Mouse (Mus musculus): ENCODE measurements around the gene Cdkl3. TPM values are rescaled to one million over a fixed set of nuclear protein-coding genes. Genes with fewer than 3 reads are reported as not detected.

Cdkl3 gene
- polyA plus RNA-seq, 2 experiments, result 9.5 to 12.3 TPM

DNA sequence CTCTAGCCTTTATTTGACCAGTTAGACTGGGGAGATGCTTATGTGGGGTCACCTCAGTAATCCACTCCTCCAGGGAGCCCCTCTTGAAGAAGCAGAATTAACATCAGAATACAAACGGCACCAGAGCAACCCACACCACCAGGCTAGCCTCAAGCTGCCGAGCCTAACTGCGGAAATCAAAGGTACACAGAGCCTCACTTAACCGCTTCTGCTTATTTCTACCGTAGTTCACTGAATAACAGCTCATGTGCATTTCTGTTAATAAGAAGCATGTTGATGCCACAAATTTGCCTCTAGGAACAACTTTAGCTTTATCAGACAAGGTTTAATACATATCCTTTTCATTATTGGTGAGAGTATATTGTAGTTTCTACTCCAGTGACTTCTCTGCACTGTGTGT is 61.8 kb downstream of the Cdkl3 start:
- H3K4me3 ChIP-seq (replicated peaks; ENCODE audit: low read length), result no peak overlapping the region
- no peaks in the 10 kb centered on the region for H3K36me3 ChIP-seq (ENCODE audit: control insufficient read depth, insufficient read depth, low read length)
- ATAC-seq (ENCODE audit: low FRiP score, low read depth) (no peak), DNase-seq (ENCODE audit: low spot score) (no peak)
- no peak overlapping the region for H3K27ac ChIP-seq (replicated peaks; ENCODE audit: low read depth, low read length)
- 10% methylated on average over 5 of the region's 5 CpGs for WGBS
- H3K27me3 ChIP-seq (ENCODE audit: control insufficient read depth, insufficient read depth, low read length), result no peaks in the 10 kb centered on the region
- no peaks in the 10 kb centered on the region for H3K4me1 ChIP-seq (ENCODE audit: control insufficient read depth, insufficient read depth, low read length)
- H3K9ac ChIP-seq (ENCODE audit: low read depth, low read length, severe bottlenecking), result no peak overlapping the region
- TF ChIP-seq POLR2A (IDR thresholded peaks at IDR 0.05; ENCODE audit: borderline replicate concordance, extremely low read depth, insufficient read depth, insufficient read length), result no peak
- no peak overlapping the region for H3K4me2 ChIP-seq (replicated peaks; ENCODE audit: low read depth, low read length, severe bottlenecking)
- H3K9me3 ChIP-seq (ENCODE audit: control insufficient read depth, low read length), result no peaks in the 10 kb centered on the region

DNA sequence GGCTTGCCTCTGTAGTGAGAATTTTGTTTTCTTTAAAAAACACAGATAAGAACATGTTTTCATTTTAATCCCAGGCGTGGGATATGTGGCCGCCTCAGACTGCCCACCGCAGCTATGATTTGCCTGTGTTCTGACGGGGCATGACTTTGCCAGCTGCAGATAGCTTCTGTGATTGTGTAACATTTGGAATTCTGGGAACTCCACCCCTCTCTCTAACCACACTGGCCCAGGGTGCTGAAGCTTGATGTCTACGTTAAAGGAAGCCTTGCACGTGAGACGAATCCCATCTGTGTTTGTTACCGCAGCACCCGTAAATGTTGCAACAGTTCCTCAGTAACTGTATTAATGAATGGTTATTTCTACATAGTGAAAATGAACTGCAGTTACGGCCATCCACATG is 67.7 kb downstream of the Cdkl3 start:
- Histone ChIP-seq H3K9me3 (ENCODE audit: control insufficient read depth, low read length) (no peaks in the 10 kb centered on the region), H3K4me2 (replicated peaks; ENCODE audit: low read depth, low read length, severe bottlenecking) (no peak overlapping the region), H3K27me3 (ENCODE audit: control insufficient read depth, insufficient read depth, low read length) (no peaks in the 10 kb centered on the region), H3K4me3 (replicated peaks; ENCODE audit: low read length) (no peak overlapping the region), H3K4me1 (ENCODE audit: control insufficient read depth, insufficient read depth, low read length) (peaks cover 7% of the 10 kb centered on the region), H3K27ac (replicated peaks; ENCODE audit: low read depth, low read length) (no peak overlapping the region), H3K9ac (ENCODE audit: low read depth, low read length, severe bottlenecking) (no peak overlapping the region), H3K36me3 (ENCODE audit: control insufficient read depth, insufficient read depth, low read length) (no peaks in the 10 kb centered on the region)
- 58% methylated on average over 10 of the region's 10 CpGs for WGBS
- ATAC-seq (ENCODE audit: low FRiP score, low read depth) (no peak), DNase-seq (ENCODE audit: low spot score) (no peak)
- TF ChIP-seq POLR2A (IDR thresholded peaks at IDR 0.05; ENCODE audit: borderline replicate concordance, extremely low read depth, insufficient read depth, insufficient read length), result no peak

DNA sequence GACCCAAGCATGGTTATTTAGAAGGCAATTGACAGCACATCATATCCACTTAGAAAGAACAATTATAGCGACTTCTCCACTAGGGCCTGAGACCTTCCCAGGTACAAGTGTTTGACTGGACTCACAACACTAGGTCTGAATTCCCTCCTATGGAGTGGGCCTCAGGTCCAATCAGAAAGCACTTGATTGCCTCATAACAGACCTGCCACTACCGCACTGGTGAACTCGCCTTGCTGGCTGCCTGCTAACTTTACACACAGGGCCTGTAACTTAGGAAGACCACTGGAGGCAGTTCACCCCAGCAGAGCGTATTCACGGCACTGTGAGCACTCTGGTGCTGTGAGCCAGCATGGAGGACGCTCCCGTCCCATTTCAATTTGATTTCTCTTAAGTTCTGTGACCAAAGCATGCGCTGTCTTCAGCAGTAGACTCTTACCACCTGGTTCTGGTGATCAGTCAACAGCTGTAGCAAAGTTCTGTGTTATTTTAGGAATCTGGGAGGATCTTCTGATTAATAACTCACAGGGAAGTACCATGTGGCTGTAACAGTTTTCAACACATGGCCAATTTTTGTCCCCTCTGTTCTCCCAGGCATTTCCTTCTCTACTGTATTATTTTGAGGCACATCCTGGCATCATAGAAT is 69.6 kb downstream of the Cdkl3 start:
- Histone ChIP-seq H3K9ac (ENCODE audit: low read depth, low read length, severe bottlenecking) (no peak overlapping the region), H3K4me1 (ENCODE audit: control insufficient read depth, insufficient read depth, low read length) (peaks cover 7% of the 10 kb centered on the region), H3K4me2 (replicated peaks; ENCODE audit: low read depth, low read length, severe bottlenecking) (no peak overlapping the region), H3K36me3 (ENCODE audit: control insufficient read depth, insufficient read depth, low read length) (no peaks in the 10 kb centered on the region), H3K27me3 (ENCODE audit: control insufficient read depth, insufficient read depth, low read length) (no peaks in the 10 kb centered on the region), H3K9me3 (ENCODE audit: control insufficient read depth, low read length) (no peaks in the 10 kb centered on the region), H3K4me3 (replicated peaks; ENCODE audit: low read length) (no peak overlapping the region), H3K27ac (replicated peaks; ENCODE audit: low read depth, low read length) (no peak overlapping the region)
- WGBS, result 64% methylated on average over 8 of the region's 8 CpGs
- no peak for DNase-seq (ENCODE audit: low spot score)
- ATAC-seq (ENCODE audit: low FRiP score, low read depth), result no peak
- TF ChIP-seq POLR2A (IDR thresholded peaks at IDR 0.05; ENCODE audit: borderline replicate concordance, extremely low read depth, insufficient read depth, insufficient read length), result no peak

DNA sequence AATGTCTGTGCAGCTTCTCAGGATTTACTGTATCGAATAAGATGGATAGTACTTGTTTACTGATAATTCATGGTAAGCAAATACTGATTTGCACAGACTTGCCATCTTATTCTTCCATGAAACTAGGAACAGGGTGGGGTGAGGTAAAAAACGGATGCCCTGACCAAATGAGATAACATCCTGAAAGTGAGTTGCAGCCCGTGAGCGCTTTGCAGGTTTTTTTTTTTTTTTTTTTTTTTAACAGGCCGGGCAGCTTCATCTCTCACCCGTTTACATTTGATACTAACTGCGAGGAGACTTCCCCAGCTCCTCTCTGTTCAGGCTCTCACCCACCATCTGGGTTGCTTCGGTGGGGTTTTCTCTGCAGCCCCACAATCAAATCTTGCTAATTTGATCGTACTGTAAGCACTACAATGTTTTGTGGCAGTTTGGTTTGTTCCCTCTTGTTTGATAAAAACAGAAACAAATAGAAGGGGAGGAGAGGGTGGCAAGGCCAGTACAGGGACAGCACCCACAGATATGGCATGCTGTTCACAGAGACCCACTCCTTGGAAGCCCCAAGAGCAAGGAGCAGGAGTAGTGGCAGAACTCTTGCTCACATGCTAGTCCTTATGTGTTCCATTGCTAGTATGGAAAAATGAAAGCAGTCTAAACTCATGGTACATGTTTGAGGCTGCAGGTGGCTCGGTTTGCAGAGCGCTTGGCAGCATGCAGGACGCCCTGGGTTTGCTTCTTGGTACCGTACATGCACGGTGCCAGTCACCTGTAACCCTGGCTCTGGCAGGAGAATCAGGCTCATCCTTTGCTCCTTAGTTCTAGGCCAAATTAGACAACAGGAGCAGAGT is 70.8 kb downstream of the Cdkl3 start:
- peaks cover 7% of the 10 kb centered on the region for H3K4me1 ChIP-seq (ENCODE audit: control insufficient read depth, insufficient read depth, low read length)
- H3K9me3 ChIP-seq (ENCODE audit: control insufficient read depth, low read length), result no peaks in the 10 kb centered on the region
- H3K4me2 ChIP-seq (replicated peaks; ENCODE audit: low read depth, low read length, severe bottlenecking), result no peak overlapping the region
- TF ChIP-seq POLR2A (IDR thresholded peaks at IDR 0.05; ENCODE audit: borderline replicate concordance, extremely low read depth, insufficient read depth, insufficient read length), result no peak
- no peak overlapping the region for H3K4me3 ChIP-seq (replicated peaks; ENCODE audit: low read length)
- no peak for ATAC-seq (ENCODE audit: low FRiP score, low read depth)
- DNase-seq (ENCODE audit: low spot score), result no peak
- WGBS, result 72% methylated on average over 14 of the region's 14 CpGs
- no peaks in the 10 kb centered on the region for H3K27me3 ChIP-seq (ENCODE audit: control insufficient read depth, insufficient read depth, low read length)
- no peak overlapping the region for H3K9ac ChIP-seq (ENCODE audit: low read depth, low read length, severe bottlenecking)
- no peaks in the 10 kb centered on the region for H3K36me3 ChIP-seq (ENCODE audit: control insufficient read depth, insufficient read depth, low read length)
- H3K27ac ChIP-seq (replicated peaks; ENCODE audit: low read depth, low read length), result no peak overlapping the region

DNA sequence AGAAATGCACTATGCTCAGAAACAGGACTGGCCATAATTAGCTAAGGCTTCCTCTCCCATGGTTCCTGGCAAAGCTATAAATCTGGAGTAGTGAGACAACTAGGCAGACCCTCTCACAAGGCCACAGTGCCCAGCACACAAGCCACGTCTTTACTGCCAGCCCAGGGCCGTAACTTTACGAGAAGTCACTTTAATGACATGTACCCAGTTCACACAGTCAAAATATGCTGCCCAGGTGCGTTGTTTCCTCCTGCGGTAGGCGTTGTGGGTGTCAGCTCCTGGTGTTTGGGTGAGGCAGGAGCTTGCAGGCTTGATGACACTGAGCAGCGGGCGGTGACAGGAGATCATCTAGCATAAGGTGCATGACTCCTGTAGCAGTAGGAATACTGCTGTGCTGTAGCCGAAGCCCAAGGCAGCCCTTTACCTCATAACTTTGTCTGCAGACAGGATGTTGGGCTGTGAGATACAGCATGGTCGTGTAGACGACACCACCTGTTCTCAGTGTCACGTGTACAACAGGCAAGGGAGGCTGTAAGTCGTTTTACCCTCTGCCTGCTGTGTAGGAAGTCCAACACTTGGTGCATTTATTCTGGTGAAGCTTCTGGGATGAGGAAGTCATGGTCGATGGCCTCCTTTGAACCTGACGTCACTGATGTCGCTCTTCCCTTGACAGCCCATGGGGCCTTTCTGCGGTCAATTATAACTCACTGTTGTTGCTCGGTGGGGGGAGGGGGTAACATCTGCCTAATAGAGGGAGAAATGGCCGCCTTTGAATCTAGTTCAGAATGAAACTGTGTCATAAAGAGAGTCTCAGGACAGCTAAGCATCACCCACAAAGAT is 72.0 kb downstream of the Cdkl3 start:
- Histone ChIP-seq H3K9me3 (ENCODE audit: control insufficient read depth, low read length) (no peaks in the 10 kb centered on the region), H3K9ac (ENCODE audit: low read depth, low read length, severe bottlenecking) (no peak overlapping the region), H3K27ac (replicated peaks; ENCODE audit: low read depth, low read length) (no peak overlapping the region), H3K4me2 (replicated peaks; ENCODE audit: low read depth, low read length, severe bottlenecking) (no peak overlapping the region), H3K4me3 (replicated peaks; ENCODE audit: low read length) (no peak overlapping the region), H3K4me1 (ENCODE audit: control insufficient read depth, insufficient read depth, low read length) (peaks cover 7% of the 10 kb centered on the region), H3K36me3 (ENCODE audit: control insufficient read depth, insufficient read depth, low read length) (no peaks in the 10 kb centered on the region), H3K27me3 (ENCODE audit: control insufficient read depth, insufficient read depth, low read length) (no peaks in the 10 kb centered on the region)
- no peak for DNase-seq (ENCODE audit: low spot score)
- TF ChIP-seq POLR2A (IDR thresholded peaks at IDR 0.05; ENCODE audit: borderline replicate concordance, extremely low read depth, insufficient read depth, insufficient read length), result no peak
- no peak for ATAC-seq (ENCODE audit: low FRiP score, low read depth)
- WGBS, result 34% methylated on average over 19 of the region's 19 CpGs
